Mouse (Mus musculus): ENCODE measurements at regions not wholly inside any gene's neighbourhood (a gene's known extent, or its start where the extent isn't known, plus 50 kb on each side); places are given as distances from the start of the nearest gene placed in this dataset.

- peak in 1 of 2 experiments; percentile 5 for DNase-seq (ENCODE audit: low spot score in 2 of 2)
Observed at GRCm38 (mm10) chr17:77096836-77097235, 1103.2 kb upstream of the Crim1 start.

GRCm38 (mm10) chr17:77099040-77099589 is 1100.9 kb upstream of the Crim1 start:
- DNase-seq (ENCODE audit: low spot score in 2 of 2), result no peak

- DNase-seq (ENCODE audit: low spot score in 2 of 2), result no peak
Observed at GRCm38 (mm10) chr17:77115931-77116330, 1084.1 kb upstream of the Crim1 start.

- no peak for DNase-seq (ENCODE audit: low spot score in 2 of 2)
Observed at GRCm38 (mm10) chr17:77116972-77117371, 1083.1 kb upstream of the Crim1 start.

- no peak for DNase-seq (ENCODE audit: low spot score in 2 of 2)
Observed at GRCm38 (mm10) chr17:77118481-77118880, 1081.6 kb upstream of the Crim1 start.

- DNase-seq (ENCODE audit: low spot score in 2 of 2), result no peak
Observed at GRCm38 (mm10) chr17:77127011-77127410, 1073.0 kb upstream of the Crim1 start.

All from frontal cortex, postnatal 10 days (tissue).